Mouse (Mus musculus): ENCODE results near the gene Tmem131. TPM values are rescaled to one million over a fixed set of nuclear protein-coding genes. Genes with fewer than 3 reads are reported as not detected.
A peak's percentile ranks its signal among the peaks of the same experiment; 100 is the strongest.

The Tmem131 gene
- polyA plus RNA-seq, 1 experiment from 2014 or later: 14.9 TPM

DNA sequence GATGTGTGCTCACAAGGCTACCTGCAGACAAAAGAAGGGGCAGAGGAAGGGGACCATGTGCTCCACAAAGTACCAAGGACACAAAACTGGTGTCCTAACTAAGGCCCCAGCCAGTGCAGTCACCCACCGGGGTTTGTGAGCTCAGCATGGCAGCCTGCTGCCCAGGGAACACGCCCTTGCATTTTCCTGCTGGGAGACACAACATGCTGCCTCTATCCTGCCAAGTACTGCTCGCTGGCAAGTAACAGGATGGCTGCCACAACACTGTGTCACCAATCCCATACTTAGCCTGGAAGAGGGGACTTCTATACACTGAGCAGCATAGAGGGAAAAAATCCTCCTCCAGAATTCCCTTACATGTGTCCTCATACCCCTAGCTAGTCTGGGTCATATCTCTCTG, 78.7 kb downstream of the Tmem131 start:
- Histone ChIP-seq H3K9ac (no peak overlapping the region), H3K4me3 (no peak overlapping the region), H3K4me1 (peaks cover 20% of the 10 kb centered on the region), H3K27ac (0 out of 2 replicates have a peak overlapping the region, but pooled peaks have one; percentile 7), H3K9me3 (replicated peaks) (no peaks in the 10 kb centered on the region), H3K4me2 (no peak overlapping the region), H3K27me3 (replicated peaks) (no peaks in the 10 kb centered on the region), H3K36me3 (peaks cover 44% of the 10 kb centered on the region)
- WGBS (ENCODE audit: insufficient replicate concordance): 79% methylated on average over 3 of the region's 3 CpGs
- ATAC-seq: no peak

DNA sequence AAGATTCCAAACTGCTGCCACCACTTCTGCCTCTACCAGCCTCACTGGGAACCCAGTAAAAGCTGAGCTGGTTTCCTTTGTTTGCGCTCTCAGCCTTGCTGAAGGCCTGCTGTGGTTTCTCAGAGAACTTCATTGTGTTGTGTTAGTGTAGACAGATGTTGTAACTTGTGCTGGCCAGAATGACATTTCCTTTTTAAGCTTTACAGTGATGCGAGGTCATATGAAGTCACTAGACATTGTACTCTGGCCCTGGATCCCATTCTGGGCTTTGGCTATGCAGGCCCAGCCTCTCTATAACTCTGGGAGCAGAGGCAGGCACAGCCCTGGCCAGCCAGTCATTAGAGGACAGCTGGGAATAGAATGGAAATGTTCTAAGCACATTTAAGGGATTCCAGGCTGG, 81.7 kb downstream of the Tmem131 start:
- Histone ChIP-seq H3K4me1 (peaks cover 24% of the 10 kb centered on the region), H3K27me3 (replicated peaks) (no peaks in the 10 kb centered on the region), H3K27ac (0 out of 2 replicates have a peak overlapping the region, but pooled peaks have one; percentile 12), H3K4me3 (no peak overlapping the region), H3K9me3 (replicated peaks) (no peaks in the 10 kb centered on the region), H3K4me2 (no peak overlapping the region), H3K9ac (no peak overlapping the region), H3K36me3 (peaks cover 24% of the 10 kb centered on the region)
- WGBS (ENCODE audit: insufficient replicate concordance): 70% methylated on average over 2 of the region's 2 CpGs
- 0 out of 2 replicates have a peak, but pooled peaks have one; percentile 24 for ATAC-seq

DNA sequence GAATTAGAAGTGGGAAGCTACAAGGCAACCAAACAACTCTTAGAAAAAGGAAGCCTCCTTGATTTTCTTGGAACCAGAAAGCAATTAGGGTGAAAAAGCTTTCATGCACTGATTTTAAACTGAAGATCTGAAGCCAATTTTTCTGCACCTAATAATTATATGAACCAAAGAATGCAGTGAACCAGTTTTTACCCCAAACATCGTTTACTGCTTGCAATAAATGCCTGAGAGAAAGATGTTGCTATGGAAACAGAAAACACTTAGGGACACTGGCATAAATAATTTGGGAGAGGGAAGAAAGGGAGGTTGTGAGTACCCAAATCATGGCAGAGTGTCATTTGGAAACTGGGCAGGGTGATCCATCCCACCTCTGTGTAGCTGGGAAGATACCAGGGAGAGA, 82.6 kb downstream of the Tmem131 start:
- Histone ChIP-seq H3K36me3 (peaks cover 24% of the 10 kb centered on the region), H3K4me3 (no peak overlapping the region), H3K9ac (no peak overlapping the region), H3K9me3 (replicated peaks) (no peaks in the 10 kb centered on the region), H3K27me3 (replicated peaks) (no peaks in the 10 kb centered on the region), H3K4me1 (peaks cover 24% of the 10 kb centered on the region), H3K27ac (peak overlapping the region; percentile 40; the same call in 1 of the 2 replicates), H3K4me2 (no peak overlapping the region)
- ATAC-seq: no peak
- 57% methylated on average over 1 of the region's 1 CpGs for WGBS (ENCODE audit: insufficient replicate concordance)

DNA sequence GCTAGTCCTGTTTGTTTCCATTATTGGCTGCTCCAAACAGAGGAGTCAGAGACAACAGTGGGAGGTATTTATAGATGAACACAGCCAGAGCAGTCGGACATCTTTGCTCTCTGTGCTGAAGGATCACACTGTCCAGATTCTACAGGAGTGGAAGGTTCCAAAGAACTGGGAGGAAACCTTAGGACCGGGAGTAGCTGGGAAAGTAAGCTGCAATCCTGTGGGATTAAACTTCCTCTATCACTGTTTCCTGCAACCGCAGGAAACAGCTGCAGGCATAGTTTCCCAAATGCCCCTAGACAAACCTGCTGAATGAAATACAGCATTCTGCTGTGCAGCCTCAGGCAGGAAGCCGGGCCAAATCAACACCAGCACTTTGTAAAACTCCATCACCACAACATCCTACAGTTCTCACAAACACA, 83.0 kb downstream of the Tmem131 start:
- WGBS (ENCODE audit: insufficient replicate concordance): 50% methylated on average over 4 of the region's 4 CpGs
- Histone ChIP-seq H3K9me3 (replicated peaks) (no peaks in the 10 kb centered on the region), H3K4me1 (peaks cover 24% of the 10 kb centered on the region), H3K27me3 (replicated peaks) (no peaks in the 10 kb centered on the region), H3K36me3 (peaks cover 28% of the 10 kb centered on the region), H3K4me2 (no peak overlapping the region), H3K9ac (no peak overlapping the region), H3K4me3 (no peak overlapping the region), H3K27ac (peak overlapping the region; percentile 40; the same call in 1 of the 2 replicates)
- no peak for ATAC-seq

DNA sequence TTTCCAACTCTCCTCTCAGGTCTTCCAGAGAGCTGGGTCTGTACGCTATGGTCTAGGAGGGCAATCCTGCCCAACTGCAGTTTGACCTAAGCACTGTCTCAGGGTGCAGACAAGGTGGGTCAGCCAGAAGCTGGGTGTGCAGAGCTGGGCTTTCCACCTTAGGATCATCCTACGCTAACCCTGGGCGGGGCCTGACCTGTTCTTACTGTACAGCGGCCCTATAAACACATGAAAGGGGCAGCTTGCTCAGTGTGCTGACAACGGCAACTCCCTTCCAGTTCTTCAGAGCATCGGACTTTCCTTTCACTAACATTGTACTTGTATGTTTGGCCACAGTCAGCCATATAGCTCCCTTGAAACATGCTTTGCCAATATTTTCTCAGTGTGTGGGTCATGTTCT, 86.4 kb downstream of the Tmem131 start:
- 89% methylated on average over 6 of the region's 6 CpGs for WGBS (ENCODE audit: insufficient replicate concordance)
- H3K4me2 ChIP-seq: no peak overlapping the region
- H3K9ac ChIP-seq: no peak overlapping the region
- peaks cover 24% of the 10 kb centered on the region for H3K4me1 ChIP-seq
- peaks cover 49% of the 10 kb centered on the region for H3K36me3 ChIP-seq
- no peak overlapping the region for H3K27ac ChIP-seq
- ATAC-seq: no peak
- no peaks in the 10 kb centered on the region for H3K9me3 ChIP-seq (replicated peaks)
- no peaks in the 10 kb centered on the region for H3K27me3 ChIP-seq (replicated peaks)
- H3K4me3 ChIP-seq: no peak overlapping the region

DNA sequence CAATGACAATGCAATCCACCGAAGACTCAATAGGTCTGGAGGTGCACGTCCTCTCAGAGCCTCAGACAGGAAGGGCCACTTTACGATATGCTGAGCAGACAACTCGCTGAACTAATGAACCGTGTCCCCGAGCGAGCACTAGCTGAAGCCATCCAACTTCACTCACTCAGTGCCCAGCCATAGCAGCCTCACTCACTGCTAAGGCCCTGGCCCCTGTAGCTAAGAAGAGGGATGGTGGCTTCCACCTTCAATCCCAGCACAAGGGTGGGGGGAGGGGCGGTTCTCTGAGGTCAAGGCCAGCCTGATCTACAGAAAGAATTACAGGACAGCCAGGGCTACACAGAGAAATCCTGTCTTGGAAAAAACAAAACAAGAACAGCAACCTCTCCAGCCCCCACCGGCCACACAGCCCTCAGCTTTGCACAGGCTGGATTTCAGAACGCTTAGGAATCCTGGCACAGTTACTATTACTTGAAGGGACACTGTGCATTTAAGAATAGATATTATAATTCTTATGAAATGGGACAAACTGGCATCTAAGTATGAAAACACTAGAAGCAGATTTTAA, 89.2 kb downstream of the Tmem131 start:
- no peaks in the 10 kb centered on the region for H3K9me3 ChIP-seq (replicated peaks)
- no peaks in the 10 kb centered on the region; the same call in 1 of the 2 replicates for H3K4me1 ChIP-seq
- no peak overlapping the region for H3K9ac ChIP-seq
- H3K4me2 ChIP-seq: no peak overlapping the region
- ATAC-seq: no peak
- 0 out of 2 replicates have a peak overlapping the region, but pooled peaks have one; percentile 36 for H3K27ac ChIP-seq
- H3K36me3 ChIP-seq: peaks cover 41% of the 10 kb centered on the region
- H3K27me3 ChIP-seq (replicated peaks): no peaks in the 10 kb centered on the region
- WGBS (ENCODE audit: insufficient replicate concordance): 87% methylated on average over 10 of the region's 10 CpGs
- no peak overlapping the region for H3K4me3 ChIP-seq

DNA sequence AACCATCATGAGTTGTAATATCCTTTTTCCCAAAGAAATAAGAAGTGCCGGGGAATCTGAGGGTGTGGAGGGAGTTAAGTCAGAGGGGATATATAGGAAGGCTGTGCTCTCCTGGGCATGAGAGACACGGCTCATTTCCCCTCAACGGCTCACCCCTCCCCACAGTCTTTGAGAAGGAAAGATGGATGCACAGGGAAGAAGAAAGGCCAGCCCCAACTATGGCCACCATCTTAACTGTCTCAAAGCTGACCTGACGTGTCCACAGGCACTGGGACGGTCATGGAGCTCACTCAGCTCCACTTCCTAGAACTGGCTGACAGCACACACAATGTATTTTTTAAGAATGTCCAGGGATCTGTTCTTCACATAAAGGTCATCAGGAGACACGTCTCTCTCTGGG, 91.4 kb downstream of the Tmem131 start:
- Histone ChIP-seq H3K4me1 (no peaks in the 10 kb centered on the region), H3K4me3 (no peak overlapping the region), H3K27me3 (replicated peaks) (no peaks in the 10 kb centered on the region), H3K9me3 (replicated peaks) (no peaks in the 10 kb centered on the region), H3K36me3 (peaks cover 53% of the 10 kb centered on the region), H3K9ac (no peak overlapping the region), H3K4me2 (no peak overlapping the region), H3K27ac (no peak overlapping the region)
- WGBS (ENCODE audit: insufficient replicate concordance): 79% methylated on average over 6 of the region's 6 CpGs
- no peak for ATAC-seq

DNA sequence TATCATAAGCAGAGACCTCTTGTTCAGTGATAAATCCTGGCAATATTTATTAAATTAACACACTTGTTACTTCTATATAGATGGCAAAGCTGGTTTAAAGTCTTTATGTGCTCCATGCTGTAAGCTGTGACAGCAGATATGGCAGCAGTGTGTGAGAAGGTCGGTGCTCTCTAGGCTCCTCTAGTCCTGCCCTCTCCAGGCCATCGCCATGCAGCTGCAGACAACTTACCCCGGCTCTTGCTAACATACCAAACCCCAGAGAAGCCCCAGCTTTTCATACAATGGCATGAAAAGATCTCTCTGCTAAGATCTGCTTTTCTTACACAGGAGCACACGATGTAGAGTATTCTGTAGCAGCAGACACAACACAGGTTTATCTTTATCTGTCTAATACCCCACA, 92.1 kb downstream of the Tmem131 start:
- H3K36me3 ChIP-seq: peaks cover 59% of the 10 kb centered on the region

DNA sequence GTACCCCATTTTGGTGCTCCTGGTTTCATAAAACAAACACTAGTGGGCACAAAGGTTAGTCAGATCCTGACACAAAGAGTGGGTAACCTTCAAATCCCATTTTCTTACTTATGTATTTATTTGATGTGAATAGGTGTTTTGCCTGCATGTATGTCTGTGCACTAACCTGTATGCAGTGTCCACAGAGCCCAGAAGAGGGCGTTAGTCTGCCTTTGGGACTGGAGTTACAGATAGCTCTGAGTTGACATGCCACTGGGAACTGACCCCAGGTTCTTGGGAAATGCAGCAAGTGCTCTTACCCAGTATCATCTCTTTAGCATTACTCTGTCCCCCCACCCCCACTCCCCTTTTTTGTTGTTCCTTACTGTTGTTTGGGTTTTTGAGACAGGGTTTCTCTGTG, 95.4 kb downstream of the Tmem131 start:
- Histone ChIP-seq H3K4me2 (no peak overlapping the region), H3K27me3 (replicated peaks) (no peaks in the 10 kb centered on the region), H3K4me3 (no peak overlapping the region), H3K4me1 (peaks cover 12% of the 10 kb centered on the region), H3K36me3 (peaks cover 45% of the 10 kb centered on the region), H3K9me3 (replicated peaks) (no peaks in the 10 kb centered on the region), H3K9ac (no peak overlapping the region), H3K27ac (no peak overlapping the region)
- 57% methylated on average over 1 of the region's 1 CpGs for WGBS (ENCODE audit: insufficient replicate concordance)
- no peak for ATAC-seq

More for the DNA sequence above, 92.1 kb downstream of the Tmem131 start:
- no peak overlapping the region for H3K27ac ChIP-seq
- no peak overlapping the region for H3K4me3 ChIP-seq
- WGBS (ENCODE audit: insufficient replicate concordance): 83% methylated on average over 4 of the region's 4 CpGs
- H3K4me2 ChIP-seq: no peak overlapping the region
- no peaks in the 10 kb centered on the region for H3K4me1 ChIP-seq
- no peak overlapping the region for H3K9ac ChIP-seq
- ATAC-seq: no peak
- no peaks in the 10 kb centered on the region for H3K9me3 ChIP-seq (replicated peaks)
- H3K27me3 ChIP-seq (replicated peaks): no peaks in the 10 kb centered on the region

DNA sequence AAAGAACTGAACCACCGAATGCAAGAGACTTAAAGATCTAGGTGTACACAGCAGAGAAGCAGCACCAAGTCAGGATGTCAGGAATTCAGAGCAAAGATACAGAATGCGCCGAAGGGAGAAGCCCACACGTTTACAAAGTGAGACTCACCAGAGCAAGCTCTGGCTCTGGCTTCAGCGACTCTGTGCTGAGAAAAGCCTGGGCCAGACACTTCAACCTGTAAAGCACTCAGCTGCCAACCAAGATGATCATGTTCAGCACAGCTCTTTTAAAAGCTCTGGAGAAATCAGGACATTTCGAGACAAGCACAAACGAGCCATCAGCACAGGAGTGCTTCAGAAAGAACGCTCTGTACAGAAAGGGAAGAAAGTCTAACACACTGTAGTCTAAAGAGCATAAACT, 96.2 kb downstream of the Tmem131 start:
- 87% methylated on average over 8 of the region's 8 CpGs for WGBS (ENCODE audit: insufficient replicate concordance)
- no peak for ATAC-seq
- no peak overlapping the region for H3K4me2 ChIP-seq
- H3K27ac ChIP-seq: no peak overlapping the region
- H3K4me1 ChIP-seq: peaks cover 18% of the 10 kb centered on the region
- peaks cover 38% of the 10 kb centered on the region for H3K36me3 ChIP-seq
- H3K4me3 ChIP-seq: no peak overlapping the region
- no peak overlapping the region for H3K9ac ChIP-seq
- H3K9me3 ChIP-seq (replicated peaks): no peaks in the 10 kb centered on the region
- H3K27me3 ChIP-seq (replicated peaks): no peaks in the 10 kb centered on the region

DNA sequence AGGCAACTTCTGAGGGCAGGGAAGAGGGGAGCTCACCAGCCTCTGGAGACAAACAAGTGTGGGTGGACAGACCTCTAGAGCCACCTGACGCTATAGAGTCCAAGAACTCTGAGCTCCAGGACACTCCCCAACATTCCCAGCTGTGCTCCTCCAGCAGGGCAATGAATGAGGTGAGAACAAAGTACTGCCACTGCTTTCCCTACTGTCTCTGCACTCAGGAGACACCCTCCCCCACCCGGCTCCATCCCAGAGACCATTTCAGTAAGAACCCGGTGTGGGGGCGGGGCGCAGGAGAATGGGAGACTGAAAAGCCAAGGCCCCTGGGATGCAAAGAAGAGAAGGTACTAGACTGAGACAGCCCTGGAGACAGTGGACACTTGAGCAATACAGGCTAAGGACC, 98.4 kb downstream of the Tmem131 start:
- Histone ChIP-seq H3K27ac (no peak overlapping the region), H3K9me3 (replicated peaks) (no peaks in the 10 kb centered on the region), H3K4me3 (no peak overlapping the region), H3K9ac (no peak overlapping the region), H3K27me3 (replicated peaks) (no peaks in the 10 kb centered on the region), H3K36me3 (peaks cover 44% of the 10 kb centered on the region), H3K4me1 (peaks cover 31% of the 10 kb centered on the region), H3K4me2 (no peak overlapping the region)
- WGBS (ENCODE audit: insufficient replicate concordance): 68% methylated on average over 5 of the region's 5 CpGs
- no peak for ATAC-seq

DNA sequence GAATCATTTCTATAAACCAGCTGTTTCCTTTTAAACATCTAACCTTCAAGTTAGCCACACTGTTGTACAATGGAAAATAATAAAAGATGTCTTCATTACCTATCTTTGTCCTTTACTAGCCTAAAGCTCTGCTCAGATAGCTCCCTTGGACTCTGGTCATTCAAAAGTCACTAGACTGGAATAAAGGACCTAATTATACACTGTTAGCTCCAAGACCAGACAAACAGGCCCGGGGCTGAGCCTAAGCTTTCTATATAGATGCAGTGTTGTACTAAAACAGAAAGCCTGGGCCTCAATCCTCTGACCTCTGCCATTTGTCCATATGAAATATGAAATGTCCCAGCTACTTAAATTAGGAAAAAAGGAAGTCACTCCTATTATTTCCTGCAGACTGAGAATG, 101.7 kb downstream of the Tmem131 start:
- no peak for ATAC-seq
- Histone ChIP-seq H3K4me3 (no peak overlapping the region), H3K4me1 (peaks cover 31% of the 10 kb centered on the region), H3K27me3 (replicated peaks) (no peaks in the 10 kb centered on the region), H3K4me2 (no peak overlapping the region), H3K36me3 (peaks cover 54% of the 10 kb centered on the region), H3K27ac (no peak overlapping the region), H3K9ac (no peak overlapping the region), H3K9me3 (replicated peaks) (no peaks in the 10 kb centered on the region)
- WGBS (ENCODE audit: insufficient replicate concordance): 90% methylated on average over 1 of the region's 1 CpGs

DNA sequence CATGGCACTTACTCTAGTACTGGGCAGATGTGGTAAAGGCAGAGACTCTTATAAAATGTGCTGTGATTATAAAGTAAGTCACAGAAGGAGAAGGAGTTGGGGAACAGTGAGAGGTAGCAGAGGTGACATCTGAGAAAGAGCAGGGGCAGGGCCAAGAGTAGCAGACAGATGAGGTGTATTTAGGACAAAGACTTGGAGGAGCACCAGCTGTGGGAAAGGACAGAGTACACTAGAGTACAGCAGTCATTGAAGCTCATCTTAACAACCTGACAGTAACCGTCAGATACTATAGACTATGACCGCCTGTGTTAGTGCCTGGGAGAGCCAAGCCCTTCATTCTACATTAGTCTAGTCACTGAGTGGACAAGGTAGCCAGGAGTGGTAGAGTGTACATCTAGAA, 102.5 kb downstream of the Tmem131 start:
- Histone ChIP-seq H3K9me3 (replicated peaks) (no peaks in the 10 kb centered on the region), H3K9ac (no peak overlapping the region), H3K36me3 (peaks cover 54% of the 10 kb centered on the region), H3K4me3 (no peak overlapping the region), H3K4me2 (no peak overlapping the region), H3K27me3 (replicated peaks) (no peaks in the 10 kb centered on the region), H3K4me1 (peaks cover 31% of the 10 kb centered on the region), H3K27ac (no peak overlapping the region)
- WGBS (ENCODE audit: insufficient replicate concordance): 82% methylated on average over 2 of the region's 2 CpGs
- no peak for ATAC-seq
